Mouse (Mus musculus): Measurements from ENCODE around the gene Depp1. TPM values are rescaled to one million over a fixed set of nuclear protein-coding genes. Genes with fewer than 3 reads are reported as not detected.

Depp1 gene
- polyA plus RNA-seq, 1 experiment from 2014 or later = 30.6 TPM

DNA sequence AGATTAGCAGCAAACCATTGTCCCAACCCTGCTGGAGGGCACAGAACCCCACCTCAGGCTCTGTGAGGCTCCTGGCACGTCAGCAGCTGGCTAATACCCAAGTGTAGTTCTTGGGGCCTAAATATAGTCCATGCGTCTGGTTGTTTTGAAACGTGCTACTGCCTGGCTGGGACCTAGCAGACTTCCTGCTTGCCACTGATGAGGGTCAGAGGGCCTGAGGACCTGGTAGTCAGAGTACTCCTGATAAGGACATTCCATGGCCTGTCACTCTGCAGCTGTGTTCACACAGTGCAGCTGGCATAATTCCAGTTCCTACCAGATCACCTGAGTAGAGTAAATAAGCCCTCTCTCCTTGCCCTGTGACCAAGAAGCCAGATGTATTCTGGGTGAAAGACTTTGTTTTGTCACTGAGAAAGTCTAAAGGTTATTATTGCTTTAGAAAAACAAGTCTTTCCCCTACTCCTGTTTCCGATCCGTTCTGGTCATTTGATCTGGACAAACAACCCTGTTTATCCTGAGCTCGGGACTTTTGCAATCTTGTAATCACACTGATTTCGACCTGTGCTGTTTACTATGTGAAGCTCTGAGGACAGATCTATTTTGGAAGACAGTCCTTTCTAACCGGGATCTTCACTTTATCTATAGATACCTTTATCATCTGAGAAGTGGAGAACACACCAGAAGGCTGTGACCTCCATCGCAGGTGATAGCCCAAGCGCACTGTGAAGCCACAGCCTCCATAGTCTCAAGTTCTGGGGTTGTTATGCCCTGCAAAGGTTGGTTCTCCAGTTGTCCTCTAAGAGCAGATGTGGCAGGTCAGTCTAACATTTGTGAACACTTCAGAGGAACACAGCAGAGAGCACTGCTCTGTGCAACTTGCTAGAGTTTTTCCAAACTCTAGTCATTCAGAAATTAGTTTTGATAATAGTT, 14.9 kb upstream of the Depp1 start:
- Histone ChIP-seq H3K27me3 (no peaks in the 10 kb centered on the region), H3K27ac (peak overlapping the region; percentile 81), H3K9me3 (replicated peaks) (no peaks in the 10 kb centered on the region), H3K36me3 (no peaks in the 10 kb centered on the region), H3K9ac (no peak overlapping the region), H3K4me2 (no peak overlapping the region), H3K4me1 (peaks cover 15% of the 10 kb centered on the region), H3K4me3 (replicated peaks) (no peak overlapping the region)
- 31% methylated on average over 10 of the region's 10 CpGs for WGBS
- peak; percentile 87 for ATAC-seq (replicated peaks; ENCODE audit: low FRiP score)

DNA sequence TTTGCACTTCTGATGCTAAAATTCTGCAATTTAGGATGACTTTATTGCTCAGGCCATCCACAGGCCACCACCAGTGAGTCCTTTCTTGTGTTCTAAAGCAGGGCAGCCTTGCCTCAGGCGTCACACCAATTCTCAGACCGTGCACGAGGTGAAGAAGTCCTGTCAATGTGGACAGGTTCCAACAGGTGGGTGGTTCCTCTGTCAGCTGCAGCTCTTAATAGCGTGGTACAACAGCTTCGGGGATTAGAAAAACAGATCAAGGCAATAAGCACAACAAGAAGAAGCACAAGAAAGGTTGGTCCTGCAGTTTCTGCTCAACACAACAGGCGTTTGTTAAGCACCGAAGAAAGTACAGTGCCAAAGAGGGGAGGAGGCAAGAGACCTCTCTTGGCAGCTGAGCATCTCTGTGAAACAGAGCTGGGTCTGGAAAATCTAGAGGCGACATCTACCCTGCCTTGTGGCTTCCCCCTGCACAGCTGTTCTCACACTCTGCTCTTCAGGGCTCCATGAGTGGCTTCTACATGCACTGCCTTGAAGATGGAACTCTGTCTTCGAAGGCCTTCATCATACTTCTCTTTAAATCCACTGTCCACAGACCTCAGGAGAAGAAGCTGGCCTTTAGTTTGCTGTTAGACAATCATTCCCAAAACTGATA, 13.7 kb upstream of the Depp1 start:
- no peaks in the 10 kb centered on the region for H3K9me3 ChIP-seq (replicated peaks)
- no peak overlapping the region for H3K4me3 ChIP-seq (replicated peaks)
- no peak overlapping the region for H3K4me2 ChIP-seq
- peaks cover 15% of the 10 kb centered on the region for H3K4me1 ChIP-seq
- no peak overlapping the region for H3K9ac ChIP-seq
- no peak for ATAC-seq (replicated peaks; ENCODE audit: low FRiP score)
- no peak overlapping the region for H3K27ac ChIP-seq
- H3K27me3 ChIP-seq = no peaks in the 10 kb centered on the region
- H3K36me3 ChIP-seq = no peaks in the 10 kb centered on the region
- WGBS = 69% methylated on average over 9 of the region's 9 CpGs

DNA sequence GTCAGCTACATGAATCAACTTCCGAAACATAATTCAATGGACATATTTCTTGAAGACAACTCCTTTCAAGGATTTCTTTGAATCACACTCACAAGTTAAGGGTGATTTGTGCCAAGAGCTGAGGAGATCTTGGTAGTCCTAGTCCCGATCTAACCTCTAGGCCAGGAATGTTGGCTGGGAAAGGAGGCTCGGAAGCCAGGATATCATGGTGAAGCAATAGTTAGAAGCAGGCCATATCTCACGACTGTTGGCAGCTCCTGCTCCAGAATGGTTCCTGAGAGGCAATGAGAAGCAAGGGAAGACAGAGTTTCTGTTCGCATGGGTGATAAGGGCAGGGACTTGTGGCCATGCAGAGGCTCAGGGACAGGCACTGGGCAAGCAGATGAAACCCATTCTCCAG, 12.9 kb upstream of the Depp1 start:
- Histone ChIP-seq H3K27me3 (no peaks in the 10 kb centered on the region), H3K4me2 (no peak overlapping the region), H3K36me3 (no peaks in the 10 kb centered on the region), H3K27ac (no peak overlapping the region), H3K4me3 (replicated peaks) (no peak overlapping the region), H3K9me3 (replicated peaks) (no peaks in the 10 kb centered on the region), H3K4me1 (peaks cover 15% of the 10 kb centered on the region), H3K9ac (no peak overlapping the region)
- WGBS = 75% methylated on average over 5 of the region's 5 CpGs
- no peak for ATAC-seq (replicated peaks; ENCODE audit: low FRiP score)

DNA sequence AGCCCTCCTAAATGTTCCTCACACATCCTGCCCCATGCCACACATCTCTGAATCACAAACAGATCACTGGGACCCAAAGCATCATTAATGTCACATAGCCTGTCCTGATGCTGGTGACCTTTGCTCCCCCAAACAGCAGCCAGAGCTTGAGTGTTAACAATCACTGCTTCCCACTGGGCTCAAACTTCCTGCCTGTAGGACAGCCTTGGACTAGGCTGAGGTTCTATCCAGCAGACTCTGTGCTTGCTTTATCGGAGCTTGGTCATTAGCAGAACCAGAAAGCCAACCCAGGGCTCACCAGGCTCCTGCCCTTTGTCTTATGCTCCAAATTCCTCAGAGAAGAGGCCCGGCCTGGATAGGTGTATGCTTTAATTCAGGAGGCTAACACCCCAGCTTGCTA, 11.5 kb upstream of the Depp1 start:
- Histone ChIP-seq H3K27ac (no peak overlapping the region), H3K4me1 (peaks cover 15% of the 10 kb centered on the region), H3K4me2 (no peak overlapping the region), H3K9ac (no peak overlapping the region), H3K36me3 (no peaks in the 10 kb centered on the region), H3K27me3 (no peaks in the 10 kb centered on the region), H3K4me3 (replicated peaks) (no peak overlapping the region), H3K9me3 (replicated peaks) (no peaks in the 10 kb centered on the region)
- 81% methylated on average over 2 of the region's 2 CpGs for WGBS
- ATAC-seq (replicated peaks; ENCODE audit: low FRiP score) = no peak

DNA sequence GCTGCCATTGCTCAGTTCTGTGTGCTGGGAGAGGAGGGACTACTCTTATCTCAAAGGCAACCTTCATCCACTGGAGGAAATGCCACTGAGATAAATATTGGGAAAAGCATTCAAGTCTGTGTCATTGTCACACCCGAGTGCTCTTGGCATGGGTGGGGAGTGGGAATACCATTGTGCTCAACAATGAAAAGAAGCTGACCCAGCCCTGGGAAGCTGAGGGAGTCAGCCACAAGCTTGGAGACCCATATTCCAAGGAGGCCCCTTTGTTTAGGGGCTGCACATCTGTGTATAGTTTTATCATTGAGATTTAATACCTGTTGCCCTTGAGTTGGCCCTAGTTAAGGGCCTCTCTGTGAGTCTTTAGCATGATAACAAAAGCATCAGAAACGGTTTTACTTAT, 10.7 kb upstream of the Depp1 start:
- Histone ChIP-seq H3K9ac (no peak overlapping the region), H3K4me2 (no peak overlapping the region), H3K27me3 (no peaks in the 10 kb centered on the region), H3K4me1 (peaks cover 15% of the 10 kb centered on the region), H3K9me3 (replicated peaks) (no peaks in the 10 kb centered on the region), H3K27ac (no peak overlapping the region), H3K36me3 (no peaks in the 10 kb centered on the region), H3K4me3 (replicated peaks) (no peak overlapping the region)
- no peak for ATAC-seq (replicated peaks; ENCODE audit: low FRiP score)
- WGBS = 74% methylated on average over 2 of the region's 2 CpGs

DNA sequence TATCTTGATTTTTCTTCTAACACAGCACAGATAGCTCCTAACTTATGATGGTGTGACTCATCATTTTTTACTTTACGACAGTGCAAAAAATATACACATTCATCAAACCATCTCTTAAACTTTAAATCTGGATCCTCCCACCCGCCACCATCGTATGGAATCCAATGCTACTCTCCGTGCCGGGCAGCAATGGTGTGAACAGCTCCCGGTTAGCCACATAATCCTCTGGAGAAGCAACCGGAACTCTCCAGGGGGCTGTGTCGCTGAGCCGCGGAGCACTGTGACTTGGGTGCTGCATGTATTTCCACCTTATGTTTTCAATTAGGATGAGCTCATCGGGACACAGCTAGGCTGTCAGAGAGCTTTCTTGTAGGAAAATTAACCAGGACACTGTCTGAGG, 7.5 kb upstream of the Depp1 start:
- H3K9me3 ChIP-seq (replicated peaks) = no peaks in the 10 kb centered on the region
- 79% methylated on average over 11 of the region's 11 CpGs for WGBS
- H3K9ac ChIP-seq = no peak overlapping the region
- no peak for ATAC-seq (replicated peaks; ENCODE audit: low FRiP score)
- H3K4me2 ChIP-seq = no peak overlapping the region
- no peaks in the 10 kb centered on the region for H3K36me3 ChIP-seq
- H3K4me3 ChIP-seq (replicated peaks) = no peak overlapping the region
- 0 out of 2 replicates have a peak, but pooled peaks cover 5% of the 10 kb centered on the region for H3K4me1 ChIP-seq
- no peak overlapping the region for H3K27ac ChIP-seq
- no peaks in the 10 kb centered on the region for H3K27me3 ChIP-seq

DNA sequence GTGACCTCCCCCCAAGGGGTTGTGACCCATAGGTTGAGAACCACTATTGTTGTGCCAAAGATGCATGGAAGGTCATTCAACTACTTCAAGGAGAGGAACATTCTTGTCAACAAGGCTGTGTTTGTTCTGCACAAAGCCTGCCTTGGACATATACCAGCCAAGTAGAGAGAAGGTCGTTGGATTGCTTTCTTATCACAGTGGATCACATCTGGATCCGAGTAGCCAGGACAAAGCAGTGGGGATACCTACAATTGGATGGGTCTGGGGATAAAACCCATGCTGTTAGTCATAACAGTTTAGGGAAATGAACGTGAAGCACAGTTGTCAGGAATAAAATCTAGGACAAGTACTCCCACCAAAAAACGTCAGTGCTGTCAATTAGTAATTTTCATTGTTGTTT, 6.5 kb upstream of the Depp1 start:
- Histone ChIP-seq H3K27me3 (no peaks in the 10 kb centered on the region), H3K4me1 (0 out of 2 replicates have a peak, but pooled peaks cover 5% of the 10 kb centered on the region), H3K9me3 (replicated peaks) (no peaks in the 10 kb centered on the region), H3K4me3 (replicated peaks) (no peak overlapping the region), H3K9ac (no peak overlapping the region), H3K36me3 (no peaks in the 10 kb centered on the region), H3K4me2 (no peak overlapping the region), H3K27ac (no peak overlapping the region)
- no peak for ATAC-seq (replicated peaks; ENCODE audit: low FRiP score)
- 70% methylated on average over 4 of the region's 4 CpGs for WGBS

DNA sequence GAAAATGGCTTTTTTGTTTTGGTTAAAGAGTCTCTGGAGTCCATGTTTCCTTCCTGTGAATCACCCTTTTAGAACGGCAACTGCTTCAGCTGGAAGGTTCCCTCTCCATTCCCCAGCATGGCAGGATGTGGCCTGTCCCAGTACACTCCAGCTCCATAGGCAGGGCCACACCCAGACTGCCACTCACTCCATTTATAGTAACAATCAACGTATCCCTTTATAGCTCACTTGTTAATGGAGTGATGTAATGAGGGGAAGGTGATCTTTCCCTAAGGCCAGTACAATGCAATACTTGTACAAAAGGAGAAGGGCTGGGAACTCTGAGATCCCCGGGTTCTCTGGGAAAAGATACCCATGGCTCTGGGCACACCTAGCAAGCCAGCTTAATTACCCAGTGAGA, 6.1 kb upstream of the Depp1 start:
- Histone ChIP-seq H3K27ac (no peak overlapping the region), H3K9ac (no peak overlapping the region), H3K4me1 (0 out of 2 replicates have a peak, but pooled peaks cover 5% of the 10 kb centered on the region), H3K36me3 (no peaks in the 10 kb centered on the region), H3K4me3 (replicated peaks) (no peak overlapping the region), H3K4me2 (no peak overlapping the region), H3K27me3 (no peaks in the 10 kb centered on the region), H3K9me3 (replicated peaks) (no peaks in the 10 kb centered on the region)
- ATAC-seq (replicated peaks; ENCODE audit: low FRiP score) = no peak
- 58% methylated on average over 3 of the region's 3 CpGs for WGBS

DNA sequence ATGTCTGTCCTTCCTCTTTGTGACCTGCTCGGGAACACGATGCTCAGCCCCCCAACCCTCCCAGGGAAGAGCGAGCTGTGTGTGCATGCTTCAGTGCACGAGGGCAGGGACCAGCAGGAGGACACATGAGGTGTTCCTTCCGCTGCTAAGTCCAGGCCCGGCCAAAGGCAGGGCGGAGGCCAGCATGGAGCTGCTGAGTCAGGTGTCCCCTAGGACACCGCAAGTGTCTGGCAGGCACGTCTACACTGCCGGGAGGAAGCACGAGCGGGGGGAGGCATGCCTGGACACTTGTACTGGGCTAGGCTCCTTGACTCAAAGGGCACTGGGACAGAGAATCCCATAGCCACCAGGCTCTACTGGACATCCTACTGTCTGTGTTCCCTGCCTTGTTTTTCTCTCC, 2.6 kb upstream of the Depp1 start:
- Histone ChIP-seq H3K9me3 (replicated peaks) (no peaks in the 10 kb centered on the region), H3K4me2 (no peak overlapping the region), H3K4me3 (replicated peaks) (no peak overlapping the region), H3K4me1 (peaks cover 20% of the 10 kb centered on the region), H3K27me3 (no peaks in the 10 kb centered on the region), H3K27ac (no peak overlapping the region), H3K36me3 (no peaks in the 10 kb centered on the region), H3K9ac (no peak overlapping the region)
- 48% methylated on average over 12 of the region's 12 CpGs for WGBS
- ATAC-seq (replicated peaks; ENCODE audit: low FRiP score) = peak; percentile 65; the same call in 1 of the 2 replicates

DNA sequence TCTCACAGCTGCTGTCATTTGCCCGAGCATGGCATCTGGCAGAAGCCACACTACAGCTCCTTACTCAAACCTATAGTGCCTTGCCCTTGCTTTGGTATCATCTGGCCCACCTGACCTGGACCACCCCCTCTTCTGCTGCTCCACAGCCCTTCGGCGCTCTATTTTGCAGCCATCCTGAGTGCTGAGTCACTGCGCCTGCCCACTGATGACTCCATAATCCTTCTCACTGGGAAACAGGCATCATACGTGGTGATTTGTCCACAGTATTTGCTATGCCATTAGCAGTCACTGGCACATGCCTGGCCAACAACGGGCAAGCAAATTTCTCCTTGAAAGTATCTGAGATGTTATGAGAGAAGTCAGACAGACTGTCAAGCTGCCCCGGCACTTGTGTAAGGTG, 598 bp upstream of the Depp1 start:
- 0 out of 2 replicates have a peak overlapping the region, but pooled peaks have one; percentile 14 for H3K27ac ChIP-seq
- H3K4me2 ChIP-seq = no peak overlapping the region
- H3K9ac ChIP-seq = no peak overlapping the region
- no peak overlapping the region for H3K4me3 ChIP-seq (replicated peaks)
- no peaks in the 10 kb centered on the region for H3K27me3 ChIP-seq
- H3K4me1 ChIP-seq = peaks cover 20% of the 10 kb centered on the region
- no peak for ATAC-seq (replicated peaks; ENCODE audit: low FRiP score)
- H3K9me3 ChIP-seq (replicated peaks) = no peaks in the 10 kb centered on the region
- WGBS = 84% methylated on average over 7 of the region's 7 CpGs
- no peaks in the 10 kb centered on the region for H3K36me3 ChIP-seq

DNA sequence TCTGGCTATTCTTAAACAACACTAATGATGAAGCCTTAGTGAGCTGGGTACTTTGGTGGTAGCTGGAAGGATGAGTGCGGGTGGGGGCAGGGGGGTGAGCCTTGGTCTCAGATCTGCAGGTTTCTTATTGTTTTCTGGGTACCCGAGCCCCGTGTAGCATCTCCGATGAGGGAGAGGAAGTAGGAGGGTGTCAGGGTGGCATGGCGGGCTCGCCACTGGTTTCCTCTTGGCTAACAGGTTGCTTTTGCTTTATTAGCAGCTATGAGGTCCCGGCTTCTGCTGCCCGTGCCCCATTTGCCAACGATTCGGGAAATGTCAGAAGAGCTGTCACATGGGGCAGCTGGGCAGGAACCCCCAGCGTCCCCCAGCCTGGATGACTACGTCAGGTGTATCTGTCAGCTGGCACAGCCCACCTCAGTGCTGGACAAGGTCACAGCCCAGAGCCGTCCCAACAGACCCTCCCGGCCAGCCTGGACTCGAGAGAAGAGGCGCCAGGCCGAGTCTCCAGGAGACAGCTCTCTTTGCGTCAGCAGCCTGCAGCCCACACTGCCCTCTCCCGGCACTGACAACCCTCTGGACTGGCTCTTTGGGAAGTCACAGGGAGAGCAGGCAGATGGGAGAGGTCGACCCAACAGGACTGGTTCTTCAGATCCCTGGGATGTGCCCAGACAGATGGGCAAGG, 1.2 kb downstream of the Depp1 start:
- peak overlapping the region; percentile 38 for H3K4me2 ChIP-seq
- ATAC-seq (replicated peaks; ENCODE audit: low FRiP score) = no peak
- no peaks in the 10 kb centered on the region for H3K36me3 ChIP-seq
- H3K4me1 ChIP-seq = peaks cover 20% of the 10 kb centered on the region
- H3K9ac ChIP-seq = no peak overlapping the region
- no peaks in the 10 kb centered on the region for H3K27me3 ChIP-seq
- H3K9me3 ChIP-seq (replicated peaks) = no peaks in the 10 kb centered on the region
- 69% methylated on average over 20 of the region's 20 CpGs for WGBS
- peak overlapping the region; percentile 28 for H3K4me3 ChIP-seq (replicated peaks)
- no peak overlapping the region for H3K27ac ChIP-seq

DNA sequence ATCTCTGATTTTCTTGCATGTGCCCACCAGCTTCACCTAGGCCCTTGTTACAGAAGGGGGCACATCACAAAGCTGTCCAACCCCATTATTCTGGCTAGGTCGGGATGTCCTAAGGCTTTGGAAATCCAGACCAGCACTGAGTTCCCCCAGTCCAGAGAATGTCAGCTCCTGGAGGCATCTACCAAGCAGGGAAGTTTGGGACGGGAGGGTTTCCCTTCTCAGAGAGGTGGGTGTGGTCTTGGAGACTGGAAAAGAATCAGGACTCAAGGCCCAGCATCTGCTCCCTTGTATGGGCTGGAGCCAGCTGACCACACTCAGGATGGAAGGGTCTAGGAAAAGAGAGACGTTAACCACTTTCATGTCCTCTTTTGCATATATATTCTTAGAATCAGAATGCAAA, 2.8 kb downstream of the Depp1 start:
- peaks cover 15% of the 10 kb centered on the region for H3K4me1 ChIP-seq
- H3K27me3 ChIP-seq = no peaks in the 10 kb centered on the region
- no peaks in the 10 kb centered on the region for H3K9me3 ChIP-seq (replicated peaks)
- WGBS = 76% methylated on average over 3 of the region's 3 CpGs
- no peak overlapping the region for H3K9ac ChIP-seq
- H3K36me3 ChIP-seq = no peaks in the 10 kb centered on the region
- ATAC-seq (replicated peaks; ENCODE audit: low FRiP score) = no peak
- no peak overlapping the region for H3K4me2 ChIP-seq
- no peak overlapping the region for H3K27ac ChIP-seq
- H3K4me3 ChIP-seq (replicated peaks) = no peak overlapping the region
